15 mouse cellular contexts compared by ENCODE assay signal in the genomic region with DNA sequence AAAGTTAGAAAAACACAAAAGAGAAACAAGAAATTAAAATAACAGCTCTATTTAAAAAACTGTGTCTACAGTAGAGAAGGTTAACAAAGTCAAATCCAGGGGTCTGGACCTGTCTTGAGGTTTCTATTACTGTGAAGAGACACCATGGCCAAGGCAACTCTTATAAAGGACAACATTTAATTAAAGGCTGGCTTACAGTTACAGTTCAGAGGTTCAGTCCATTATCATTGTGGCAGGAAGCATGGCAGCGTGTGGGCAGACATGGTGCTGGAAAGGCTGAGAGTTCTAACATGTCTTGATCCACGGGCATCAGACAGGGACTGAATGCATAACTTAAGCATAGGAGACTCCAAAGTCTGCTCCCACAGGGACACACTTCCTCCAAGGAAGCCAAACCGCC.
"Had no signal": no experiment of that assay in that cellular context is flagged by ENCODE, and none has a peak within 500 bp of the region (broad histone marks: within the 10 kb centered on the region; RNA-seq: fewer than 3 reads in every experiment).

No protein-coding gene starts in this region.

- H3K9ac ChIP-seq: neural tube, embryonic 15.5 days; stomach, embryonic 15.5 days had no signal

- DNase-seq: retina, postnatal 1 day; right cerebral cortex, adult 18-20 months; right cerebral cortex, postnatal 14 days; right cerebral cortex, postnatal 25 days; right cerebral cortex, postnatal 4 days; spleen, adult 18-20 months; thymus, adult 18-20 months; thymus, adult 2 months; thymus, postnatal 14 days; thymus, postnatal 25 days; thymus, postnatal 36 days; thymus, postnatal 4 days had no signal

- H3K4me1 ChIP-seq: neural tube, embryonic 15.5 days; stomach, embryonic 15.5 days had no signal

- H3K36me3 ChIP-seq: neural tube, embryonic 15.5 days; stomach, embryonic 15.5 days had no signal

- H3K9me3 ChIP-seq: neural tube, embryonic 15.5 days; stomach, embryonic 15.5 days had no signal

- H3K27me3 ChIP-seq: neural tube, embryonic 15.5 days; stomach, embryonic 15.5 days had no signal

- H3K27ac ChIP-seq: neural tube, embryonic 15.5 days; stomach, embryonic 15.5 days; stomach, postnatal 0 days had no signal

- H3K4me2 ChIP-seq: neural tube, embryonic 15.5 days; stomach, embryonic 15.5 days had no signal

- H3K4me3 ChIP-seq: neural tube, embryonic 15.5 days; stomach, embryonic 15.5 days had no signal
